Mouse (Mus musculus): ENCODE data around the gene Gpatch4. TPM values are rescaled to one million over a fixed set of nuclear protein-coding genes. Genes with fewer than 3 reads are reported as not detected.
A peak's percentile ranks its signal among the peaks of the same experiment; 100 is the strongest.

The Gpatch4 gene
- polyA plus RNA-seq, 1 experiment = 0.57 TPM

DNA sequence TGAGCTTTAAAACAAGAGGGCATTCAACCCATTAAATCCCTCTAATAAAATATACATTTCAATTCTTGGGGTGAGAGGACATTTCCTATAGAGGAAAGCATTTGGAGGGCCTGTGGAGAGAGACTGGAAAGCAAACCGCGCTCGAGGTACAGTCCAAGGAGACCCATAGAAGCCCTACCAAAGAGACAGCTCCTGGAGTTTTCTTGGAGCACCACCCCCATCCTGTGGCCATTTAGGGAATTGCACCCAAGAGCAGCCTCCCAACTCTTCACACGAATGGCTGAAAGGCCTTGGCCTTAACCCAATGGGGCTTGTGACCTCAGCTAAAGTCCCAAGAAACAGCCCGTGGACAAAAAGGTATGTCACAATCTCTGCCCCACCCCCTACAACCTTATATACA, 28.9 kb downstream of the Gpatch4 start:
- TF ChIP-seq GATA1 (IDR thresholded peaks at IDR 0.05; ENCODE audit: low read length) = no peak
- TF ChIP-seq TAL1 (IDR thresholded peaks at IDR 0.05; ENCODE audit: low read length) = no peak
- Histone ChIP-seq H3K4me1 (ENCODE audit: control insufficient read depth) (no peaks in the 10 kb centered on the region), H3K9me3 (ENCODE audit: control insufficient read depth, low read length) (no peaks in the 10 kb centered on the region), H3K27me3 (ENCODE audit: control insufficient read depth) (peaks cover 3% of the 10 kb centered on the region), H3K36me3 (ENCODE audit: control insufficient read depth) (no peaks in the 10 kb centered on the region), H3K4me3 (replicated peaks) (no peak overlapping the region)

DNA sequence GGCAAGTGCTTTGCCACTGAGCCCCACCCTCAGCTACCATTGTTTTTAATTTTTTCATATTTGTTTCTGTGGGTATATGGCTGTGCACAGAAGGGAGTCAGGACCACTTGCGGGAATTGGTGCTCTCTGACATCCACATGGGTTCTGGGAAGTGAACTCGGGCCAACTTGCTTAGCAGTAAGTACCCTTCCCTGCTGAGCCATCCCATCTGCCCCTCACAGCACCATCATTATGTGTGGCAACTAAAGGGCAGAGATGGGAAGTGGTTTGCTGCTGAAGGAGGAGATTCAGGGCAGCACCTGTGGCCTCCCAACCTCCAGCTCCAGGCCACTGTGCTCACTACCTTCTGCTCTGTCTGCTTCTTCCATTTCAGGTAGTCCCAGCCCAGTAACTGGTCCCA, 30.7 kb downstream of the Gpatch4 start:
- H3K27me3 ChIP-seq (ENCODE audit: control insufficient read depth) = peaks cover 12% of the 10 kb centered on the region
- no peak overlapping the region for H3K4me3 ChIP-seq (replicated peaks)
- no peaks in the 10 kb centered on the region for H3K4me1 ChIP-seq (ENCODE audit: control insufficient read depth)
- TF ChIP-seq GATA1 (IDR thresholded peaks at IDR 0.05; ENCODE audit: low read length) (no peak), TAL1 (IDR thresholded peaks at IDR 0.05; ENCODE audit: low read length) (no peak)
- H3K9me3 ChIP-seq (ENCODE audit: control insufficient read depth, low read length) = no peaks in the 10 kb centered on the region
- no peaks in the 10 kb centered on the region for H3K36me3 ChIP-seq (ENCODE audit: control insufficient read depth)

DNA sequence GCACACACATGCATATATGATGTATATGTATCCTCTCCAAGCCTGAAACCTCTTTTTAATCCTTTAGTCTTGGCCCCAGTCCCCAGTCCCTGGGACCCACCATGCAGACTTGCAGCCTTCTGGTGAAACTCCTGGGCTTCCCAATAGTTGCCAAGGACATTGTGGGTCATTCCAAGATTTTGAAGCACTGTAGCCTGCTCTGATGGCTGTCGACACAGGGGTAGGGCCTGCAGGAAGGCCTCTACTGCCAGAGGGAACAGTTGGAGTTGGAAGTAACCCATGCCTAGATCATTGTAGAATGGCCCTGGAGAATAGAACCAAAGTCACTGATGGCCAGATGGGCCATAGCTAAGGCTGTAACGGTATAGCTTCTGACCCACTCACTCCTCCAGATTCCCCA, 31.4 kb downstream of the Gpatch4 start:
- no peaks in the 10 kb centered on the region for H3K4me1 ChIP-seq (ENCODE audit: control insufficient read depth)
- H3K27me3 ChIP-seq (ENCODE audit: control insufficient read depth) = peaks cover 17% of the 10 kb centered on the region
- TF ChIP-seq TAL1 (IDR thresholded peaks at IDR 0.05; ENCODE audit: low read length) = no peak
- no peak for TF ChIP-seq GATA1 (IDR thresholded peaks at IDR 0.05; ENCODE audit: low read length)
- no peak overlapping the region for H3K4me3 ChIP-seq (replicated peaks)
- no peaks in the 10 kb centered on the region for H3K9me3 ChIP-seq (ENCODE audit: control insufficient read depth, low read length)
- H3K36me3 ChIP-seq (ENCODE audit: control insufficient read depth) = no peaks in the 10 kb centered on the region

DNA sequence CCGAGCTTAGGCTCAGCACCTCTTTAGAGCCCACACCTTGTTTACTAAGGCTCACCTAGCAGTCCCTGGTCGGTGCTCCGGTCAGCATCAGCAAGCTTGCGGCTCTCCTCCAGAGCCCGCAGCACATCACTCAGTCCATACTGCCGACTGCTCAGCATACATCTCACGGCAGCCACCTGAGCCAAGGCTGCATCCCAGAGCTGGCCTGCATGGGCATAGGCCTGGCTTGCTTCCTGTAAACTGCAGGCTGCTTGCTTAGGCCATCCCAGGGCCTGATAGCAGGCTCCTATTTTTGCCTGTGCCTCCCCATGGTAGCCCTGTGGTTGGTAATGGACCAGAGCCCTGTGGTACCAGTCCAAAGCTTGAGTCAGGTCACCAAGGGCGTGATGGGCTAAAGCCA, 31.9 kb downstream of the Gpatch4 start:
- TF ChIP-seq TAL1 (IDR thresholded peaks at IDR 0.05; ENCODE audit: low read length) = no peak
- no peak for TF ChIP-seq GATA1 (IDR thresholded peaks at IDR 0.05; ENCODE audit: low read length)
- no peaks in the 10 kb centered on the region for H3K9me3 ChIP-seq (ENCODE audit: control insufficient read depth, low read length)
- peaks cover 17% of the 10 kb centered on the region for H3K27me3 ChIP-seq (ENCODE audit: control insufficient read depth)
- no peak overlapping the region for H3K4me3 ChIP-seq (replicated peaks)
- H3K4me1 ChIP-seq (ENCODE audit: control insufficient read depth) = no peaks in the 10 kb centered on the region
- H3K36me3 ChIP-seq (ENCODE audit: control insufficient read depth) = no peaks in the 10 kb centered on the region

DNA sequence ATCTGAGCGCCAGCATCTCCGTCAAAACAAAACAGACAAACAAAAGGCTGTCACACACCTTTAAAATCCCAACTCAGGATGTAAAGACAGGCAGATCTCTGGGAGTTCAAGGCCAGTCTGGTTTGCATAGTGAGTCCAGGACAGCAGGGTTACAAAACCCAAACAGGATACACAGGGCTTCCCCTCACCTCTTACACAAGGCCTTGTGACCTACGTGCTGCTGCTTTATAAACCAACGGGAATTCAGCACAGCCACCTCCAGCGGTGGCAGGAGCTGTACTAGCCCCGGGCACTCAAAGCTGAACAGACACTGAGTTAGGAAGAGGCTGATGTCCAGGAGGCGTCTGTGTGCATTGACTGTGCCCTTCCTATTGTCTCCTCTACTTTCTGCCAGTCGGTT, 34.5 kb downstream of the Gpatch4 start:
- Histone ChIP-seq H3K36me3 (ENCODE audit: control insufficient read depth) (no peaks in the 10 kb centered on the region), H3K4me3 (replicated peaks) (no peak overlapping the region), H3K4me1 (ENCODE audit: control insufficient read depth) (peaks cover 13% of the 10 kb centered on the region), H3K27me3 (ENCODE audit: control insufficient read depth) (peaks cover 17% of the 10 kb centered on the region), H3K9me3 (ENCODE audit: control insufficient read depth, low read length) (no peaks in the 10 kb centered on the region)
- TF ChIP-seq GATA1 (IDR thresholded peaks at IDR 0.05; ENCODE audit: low read length) (no peak), TAL1 (IDR thresholded peaks at IDR 0.05; ENCODE audit: low read length) (no peak)

DNA sequence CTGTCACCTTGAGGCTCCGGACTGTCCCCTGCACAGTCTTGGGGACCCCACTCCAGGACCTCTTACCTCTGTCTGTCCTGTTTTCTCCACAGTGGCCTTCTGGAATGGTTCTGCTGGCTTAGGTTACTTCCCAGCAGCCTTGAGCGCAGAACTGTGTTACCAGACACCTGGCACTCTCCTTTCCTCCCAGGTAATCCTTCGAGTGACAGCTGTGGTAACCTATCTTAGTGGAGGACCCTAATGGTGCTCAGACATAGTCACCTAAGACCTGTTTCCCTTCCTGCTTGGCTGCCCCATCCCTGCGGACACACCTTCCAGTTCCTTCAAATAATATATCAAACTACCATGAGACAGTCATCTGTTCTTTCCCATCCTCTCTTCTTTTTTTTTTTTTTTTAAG, 35.3 kb downstream of the Gpatch4 start, which contains the start of gene Ttc24:
Gene Ttc24, minus strand, starts transcription at position 101 of the 400 bp plus-strand sequence.
- peaks cover 20% of the 10 kb centered on the region for H3K4me1 ChIP-seq (ENCODE audit: control insufficient read depth)
- H3K9me3 ChIP-seq (ENCODE audit: control insufficient read depth, low read length) = no peaks in the 10 kb centered on the region
- TF ChIP-seq GATA1 (IDR thresholded peaks at IDR 0.05; ENCODE audit: low read length) (no peak), TAL1 (IDR thresholded peaks at IDR 0.05; ENCODE audit: low read length) (no peak)
- peaks cover 17% of the 10 kb centered on the region for H3K27me3 ChIP-seq (ENCODE audit: control insufficient read depth)
- H3K36me3 ChIP-seq (ENCODE audit: control insufficient read depth) = no peaks in the 10 kb centered on the region; the same call in 1 of the 2 replicates
- H3K4me3 ChIP-seq (replicated peaks) = no peak within 1 kb of the TSS

DNA sequence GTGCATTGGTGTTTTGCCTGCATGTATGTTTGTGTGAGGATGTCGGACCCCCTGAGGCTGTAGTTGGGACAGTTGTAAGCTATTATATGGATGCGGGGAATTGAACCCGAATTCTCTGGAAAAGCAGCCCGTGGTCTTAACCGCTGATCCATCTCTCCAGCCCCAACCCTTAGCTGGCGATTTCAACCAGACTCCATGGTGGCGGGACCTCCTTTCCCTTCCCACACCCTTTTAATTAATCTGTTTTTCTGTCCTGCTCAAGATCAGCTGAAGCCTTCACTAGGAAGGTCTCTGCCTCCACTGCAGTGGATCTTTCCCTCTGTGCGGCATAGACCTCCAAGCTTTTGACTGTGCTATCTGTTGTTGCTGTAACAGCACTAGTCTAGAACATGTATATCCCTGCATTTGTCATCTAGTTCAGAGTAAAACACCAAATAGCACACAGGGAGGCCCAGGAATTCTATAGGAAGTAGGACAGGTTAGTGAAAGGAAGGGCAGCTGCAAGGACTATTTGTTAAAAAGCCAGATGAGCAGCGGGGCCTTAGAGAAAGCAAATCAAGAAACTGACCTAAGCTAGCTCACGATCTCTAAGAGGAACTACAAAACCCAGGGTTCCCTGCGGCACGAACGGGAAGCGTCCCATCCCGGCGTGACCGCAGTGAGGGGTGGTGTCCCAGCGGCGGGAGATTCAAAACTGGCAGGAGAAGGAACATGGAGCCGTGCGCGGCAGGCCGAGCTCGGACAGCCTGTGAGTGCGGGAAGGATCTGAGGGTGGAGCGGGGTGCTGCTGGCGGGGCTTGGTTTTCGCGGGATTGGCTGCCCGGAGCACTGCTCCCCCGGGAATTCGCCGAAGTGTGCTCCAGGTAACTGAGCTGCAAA, 38.7 kb downstream of the Gpatch4 start, which contains the start of gene Iqgap3:
Gene Iqgap3, plus strand, starts transcription at position 627 of the 879 bp plus-strand sequence.
- H3K27me3 ChIP-seq (ENCODE audit: control insufficient read depth) = peaks cover 13% of the 10 kb centered on the region
- peaks cover 25% of the 10 kb centered on the region for H3K4me1 ChIP-seq (ENCODE audit: control insufficient read depth)
- peak within 1 kb of the TSS; percentile 79 for H3K4me3 ChIP-seq (replicated peaks)
- H3K9me3 ChIP-seq (ENCODE audit: control insufficient read depth, low read length) = no peaks in the 10 kb centered on the region
- TF ChIP-seq GATA1 (IDR thresholded peaks at IDR 0.05; ENCODE audit: low read length) (no peak), TAL1 (IDR thresholded peaks at IDR 0.05; ENCODE audit: low read length) (no peak)
- H3K36me3 ChIP-seq (ENCODE audit: control insufficient read depth) = peaks cover 28% of the 10 kb centered on the region

DNA sequence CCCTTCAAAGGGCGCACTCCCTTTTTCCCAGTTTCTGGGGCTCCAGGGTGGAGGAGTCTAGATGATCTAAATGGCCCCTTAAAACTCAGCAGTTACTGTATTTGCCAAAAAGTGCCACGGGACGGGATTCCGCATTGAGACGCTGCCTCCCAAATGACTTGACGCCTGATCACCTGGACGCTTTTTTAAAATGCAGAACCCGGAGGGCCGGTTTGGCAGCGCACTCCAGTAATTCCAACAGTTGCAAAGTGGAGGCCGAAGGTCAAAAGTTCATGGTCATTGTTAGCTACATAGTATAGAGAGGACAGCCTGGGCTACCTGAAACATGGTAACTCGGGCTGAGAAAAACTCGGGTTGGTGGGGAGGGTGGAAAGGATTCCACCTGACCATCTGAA, 39.3 kb downstream of the Gpatch4 start:
- Histone ChIP-seq H3K4me1 (ENCODE audit: control insufficient read depth) (peaks cover 25% of the 10 kb centered on the region), H3K27me3 (ENCODE audit: control insufficient read depth) (peaks cover 12% of the 10 kb centered on the region), H3K9me3 (ENCODE audit: control insufficient read depth, low read length) (no peaks in the 10 kb centered on the region), H3K36me3 (ENCODE audit: control insufficient read depth) (peaks cover 33% of the 10 kb centered on the region), H3K4me3 (replicated peaks) (peak overlapping the region; percentile 79)
- TF ChIP-seq TAL1 (IDR thresholded peaks at IDR 0.05; ENCODE audit: low read length) = no peak
- TF ChIP-seq GATA1 (IDR thresholded peaks at IDR 0.05; ENCODE audit: low read length) = no peak

DNA sequence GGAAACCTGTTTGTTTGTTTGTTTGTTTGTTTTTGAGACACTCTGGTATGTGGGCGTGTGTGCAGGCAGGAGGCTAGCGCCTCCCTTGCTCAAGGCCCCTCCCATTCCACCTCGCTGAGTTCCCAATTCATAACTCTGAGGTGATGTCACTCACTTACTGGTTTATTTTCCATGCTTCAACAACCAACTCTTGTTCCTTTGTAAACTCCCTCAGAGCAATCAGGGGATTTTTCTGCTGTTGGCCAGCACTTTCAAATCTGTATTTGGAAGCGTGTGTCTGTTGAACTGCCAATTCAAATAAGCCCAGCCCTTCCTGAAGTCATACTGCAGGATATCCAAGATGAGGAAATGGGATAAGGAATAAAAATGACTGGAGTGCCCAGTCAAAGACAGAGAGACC, 39.8 kb downstream of the Gpatch4 start:
- TF ChIP-seq TAL1 (IDR thresholded peaks at IDR 0.05; ENCODE audit: low read length) (no peak), GATA1 (IDR thresholded peaks at IDR 0.05; ENCODE audit: low read length) (no peak)
- peaks cover 8% of the 10 kb centered on the region for H3K27me3 ChIP-seq (ENCODE audit: control insufficient read depth)
- no peaks in the 10 kb centered on the region for H3K9me3 ChIP-seq (ENCODE audit: control insufficient read depth, low read length)
- peak overlapping the region; percentile 79 for H3K4me3 ChIP-seq (replicated peaks)
- H3K4me1 ChIP-seq (ENCODE audit: control insufficient read depth) = peaks cover 25% of the 10 kb centered on the region
- H3K36me3 ChIP-seq (ENCODE audit: control insufficient read depth) = peaks cover 36% of the 10 kb centered on the region
